Mouse (Mus musculus): ENCODE results near the gene Stxbp5l. TPM values are rescaled to one million over a fixed set of nuclear protein-coding genes. Genes with fewer than 3 reads are reported as not detected.
"Not testable (repeated sequence)": the region's sequence is repeated elsewhere in the genome, so short reads cannot be mapped to it uniquely, and the experiment has no call there.

Stxbp5l gene
- polyA plus RNA-seq, 3 experiments from 2014 or later = 0.15 TPM; not detected in 2

GRCm38 (mm10) chr16:37273681-37274080 lies 111.1 kb downstream of the Stxbp5l start:
- ATAC-seq = no peak

GRCm38 (mm10) chr16:37261678-37262077 lies 123.1 kb downstream of the Stxbp5l start:
- ATAC-seq = no peak

GRCm38 (mm10) chr16:37219151-37219550 lies 165.6 kb downstream of the Stxbp5l start:
- no peak for ATAC-seq

- ATAC-seq = no peak
These were observed 176.0 kb downstream of the Stxbp5l start for GRCm38 (mm10) chr16:37208783-37209182.

GRCm38 (mm10) chr16:37194152-37194551 lies 190.6 kb downstream of the Stxbp5l start:
- ATAC-seq = no peak

GRCm38 (mm10) chr16:37125190-37125589 lies 259.6 kb downstream of the Stxbp5l start:
- ATAC-seq = not testable (repeated sequence)

GRCm38 (mm10) chr16:37109285-37109684 lies 275.5 kb downstream of the Stxbp5l start:
- ATAC-seq = no peak

- no peak for ATAC-seq
These were observed 276.0 kb downstream of the Stxbp5l start for GRCm38 (mm10) chr16:37108763-37109162.

- ATAC-seq = peak; percentile 98
These were observed 290.5 kb downstream of the Stxbp5l start for GRCm38 (mm10) chr16:37094169-37094833.

- ATAC-seq = no peak
These were observed 295.1 kb downstream of the Stxbp5l start for GRCm38 (mm10) chr16:37089648-37090047.

- no peak for ATAC-seq
These were observed 312.4 kb downstream of the Stxbp5l start for GRCm38 (mm10) chr16:37072354-37072753.

Other genes with a start within 250 kb of the Stxbp5l start
- gene Gtf2e1, start 154.8 kb upstream of the Stxbp5l start, polyA plus RNA-seq (2017; shearing (Covaris generic)) = 10 to 100 TPM; 11.2 to 16.2 (median 14.4) TPM
- gene Rabl3, start 154.9 kb upstream of the Stxbp5l start, polyA plus RNA-seq (2017; shearing (Covaris generic)) = 10 to 100 TPM; 12.6 to 14.2 (median 13.2) TPM
- gene Hgd, start 195.2 kb upstream of the Stxbp5l start, polyA plus RNA-seq (2017; shearing (Covaris generic)) = not detected

All from inflammation-experienced regulatory T-cells, adult 6 months (primary cell).